Mouse (Mus musculus) left cerebral cortex, postnatal 4 days (tissue): Measurements from ENCODE around the gene Fbxl4. TPM values are rescaled to one million over a fixed set of nuclear protein-coding genes. Genes with fewer than 3 reads are reported as not detected.
A peak's percentile ranks its signal among the peaks of the same experiment; 100 is the strongest.
"Not testable (repeated sequence)": the region's sequence is repeated elsewhere in the genome, so short reads cannot be mapped to it uniquely, and the experiment has no call there.

Experiments used
- DNase-seq: peaks from one replicate; pipeline ENCODE4 v3.0.0-alpha.2; 2022
- intact Hi-C: fragments of 180-260 bp; cut with DNase I; formaldehyde crosslinking; loops from one replicate; pipeline ENCODE4 v1.15.1; 2025
- total RNA-seq, 2 experiments: library from RNA; stranded (reverse); gene quantifications; 2 replicates each; pipeline ENCODE4 v1.2.3; 2021

Gene Fbxl4
- 10 to 100 TPM; 13.3 to 14.8 TPM for total RNA-seq

DNA sequence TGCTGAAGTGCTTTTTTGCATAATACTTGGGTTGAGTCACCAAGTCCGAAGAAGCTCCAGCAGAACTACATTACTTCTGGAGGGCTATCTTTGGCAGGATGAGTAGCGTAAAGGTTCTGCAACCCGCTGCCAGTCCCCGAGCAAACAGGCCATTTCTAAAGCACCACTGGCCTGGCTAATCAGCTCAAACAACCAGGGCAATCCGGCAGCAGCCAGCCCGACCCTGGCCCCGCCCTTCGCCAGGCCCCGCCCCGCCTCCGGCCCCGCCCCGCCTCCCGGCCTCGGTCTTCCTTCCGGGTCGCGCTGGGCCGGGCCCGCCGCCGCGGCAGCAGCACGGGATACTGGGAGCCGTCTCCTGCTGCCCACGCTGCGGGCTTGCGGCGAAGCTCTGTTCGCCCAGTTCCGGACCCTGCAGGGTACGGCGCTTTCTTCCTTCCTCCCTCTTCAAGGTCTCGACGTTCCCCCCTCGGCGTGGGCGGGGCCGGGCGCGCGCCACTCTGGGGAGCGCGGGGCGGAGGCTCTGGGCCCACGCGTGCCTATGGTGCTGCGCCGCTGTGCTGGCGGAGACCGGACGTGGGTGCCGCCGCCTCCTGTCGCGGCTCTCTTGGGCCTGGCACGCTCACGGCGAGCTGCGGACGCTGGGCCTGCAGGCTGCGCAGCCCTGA is at the start of gene Fbxl4:
Gene Fbxl4, plus strand, starts transcription at position 278 of the 665 bp plus-strand sequence.
- peak; percentile 87 for DNase-seq
- intact Hi-C loops = no loop called here

GRCm38 (mm10) chr4:22314564-22314963 is 42.8 kb upstream of the Fbxl4 start:
- intact Hi-C loops = no loop called here

GRCm38 (mm10) chr4:22342816-22343573 is 14.3 kb upstream of the Fbxl4 start:
- peak; percentile 32 for DNase-seq
- intact Hi-C loops = no loop called here

More at GRCm38 (mm10) chr4:22314564-22314963, 42.8 kb upstream of the Fbxl4 start:
- DNase-seq = no peak

DNA sequence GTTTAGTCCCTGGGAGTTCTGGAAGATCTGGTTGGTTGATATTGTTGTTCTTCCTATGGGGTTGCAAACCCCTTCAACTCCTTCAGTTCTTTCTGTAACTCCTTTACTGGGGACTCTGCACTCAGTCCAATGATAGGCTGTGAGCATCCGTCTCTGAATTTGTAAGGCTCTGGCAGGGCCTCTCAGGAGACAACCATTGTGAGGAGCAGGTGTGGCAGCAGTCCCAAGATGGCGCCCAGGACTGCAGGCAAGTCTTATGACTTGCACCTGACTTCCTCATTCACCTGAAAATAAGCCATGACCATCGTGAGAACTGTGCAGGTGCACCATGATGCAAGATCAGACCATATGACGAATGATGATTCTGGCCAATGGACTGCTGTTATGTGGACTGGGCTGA is 8.3 kb upstream of the Fbxl4 start:
- intact Hi-C loops, DNase-seq: not testable (repeated sequence)

- intact Hi-C loops = no loop called here
- DNase-seq = no peak
Measured at GRCm38 (mm10) chr4:22357931-22358300, 573 bp downstream of the Fbxl4 start.

DNA sequence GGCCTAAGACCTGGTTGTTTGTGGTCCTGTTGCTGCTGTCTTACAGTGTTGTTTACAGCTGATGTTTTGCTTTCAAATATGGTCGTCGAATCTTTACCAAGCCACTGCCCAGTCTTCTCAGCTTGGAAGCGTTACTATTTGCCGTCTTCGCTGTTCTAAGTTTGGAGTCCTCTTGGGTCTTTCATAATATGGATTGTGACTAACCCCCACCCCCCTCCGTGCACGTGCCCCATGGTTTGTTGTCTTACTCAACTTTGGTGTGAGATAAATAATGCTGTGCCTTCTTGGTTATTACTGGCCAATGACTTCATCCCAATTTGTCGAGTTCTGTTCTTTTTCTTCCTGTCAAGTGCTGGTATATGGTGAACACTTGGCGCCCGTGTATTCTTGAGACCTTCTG is 1.1 kb downstream of the Fbxl4 start:
- no peak for DNase-seq
- intact Hi-C loops = no loop called here

DNA sequence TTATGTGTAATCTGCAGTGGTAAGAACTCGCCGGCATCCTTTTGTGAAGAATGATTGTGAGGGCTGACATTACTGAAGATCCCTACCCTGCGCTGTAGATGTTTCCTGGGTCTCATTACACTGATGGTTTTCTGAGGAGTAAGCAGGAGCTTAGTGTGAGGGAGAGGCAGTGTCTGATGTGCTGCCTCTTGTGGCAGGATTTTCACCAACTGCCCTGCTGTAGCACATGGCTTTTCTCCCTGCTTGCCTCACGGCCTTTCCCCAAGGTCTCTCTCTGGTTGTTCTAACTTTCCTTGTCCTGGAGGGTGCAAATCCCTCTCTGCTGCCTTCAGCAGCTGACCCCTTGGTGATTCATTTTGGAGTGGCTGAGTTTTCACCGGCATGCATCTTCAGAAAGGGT is 10.0 kb downstream of the Fbxl4 start:
- intact Hi-C loops = no loop called here
- no peak for DNase-seq

- intact Hi-C loops = no loop called here
- no peak for DNase-seq
Measured at GRCm38 (mm10) chr4:22378516-22378915, 21.2 kb downstream of the Fbxl4 start.

GRCm38 (mm10) chr4:22380646-22381045 is 23.3 kb downstream of the Fbxl4 start:
- intact Hi-C loops = no loop called here
- DNase-seq = no peak

- no peak for DNase-seq
- intact Hi-C loops = no loop called here
Measured at GRCm38 (mm10) chr4:22383528-22384265, 26.4 kb downstream of the Fbxl4 start.

DNA sequence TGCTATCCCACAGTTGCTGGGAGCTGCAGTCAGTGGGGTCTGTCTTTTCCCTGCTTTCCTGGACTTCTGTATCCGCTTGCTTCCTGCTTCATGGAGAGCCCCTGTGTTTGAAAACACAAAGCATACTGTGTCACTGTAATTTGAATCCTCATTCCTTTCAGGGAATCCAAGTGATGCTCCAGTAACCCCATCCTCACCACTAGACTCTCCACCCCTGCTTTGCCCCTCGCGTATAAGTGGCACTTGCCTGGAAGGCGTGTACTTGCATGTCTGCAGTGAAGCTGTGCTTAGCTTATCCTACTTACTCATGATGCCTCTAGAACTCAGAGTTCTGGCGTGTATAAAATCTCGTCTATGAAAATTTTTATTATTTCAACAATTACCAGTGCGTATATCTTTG is 32.7 kb downstream of the Fbxl4 start:
- DNase-seq = no peak
- intact Hi-C loops = no loop called here

- intact Hi-C loops = no loop called here
- no peak for DNase-seq
Measured at GRCm38 (mm10) chr4:22392777-22393473, 35.6 kb downstream of the Fbxl4 start.

GRCm38 (mm10) chr4:22395404-22395803 is 38.1 kb downstream of the Fbxl4 start:
- intact Hi-C loops = no loop called here
- DNase-seq = no peak

DNA sequence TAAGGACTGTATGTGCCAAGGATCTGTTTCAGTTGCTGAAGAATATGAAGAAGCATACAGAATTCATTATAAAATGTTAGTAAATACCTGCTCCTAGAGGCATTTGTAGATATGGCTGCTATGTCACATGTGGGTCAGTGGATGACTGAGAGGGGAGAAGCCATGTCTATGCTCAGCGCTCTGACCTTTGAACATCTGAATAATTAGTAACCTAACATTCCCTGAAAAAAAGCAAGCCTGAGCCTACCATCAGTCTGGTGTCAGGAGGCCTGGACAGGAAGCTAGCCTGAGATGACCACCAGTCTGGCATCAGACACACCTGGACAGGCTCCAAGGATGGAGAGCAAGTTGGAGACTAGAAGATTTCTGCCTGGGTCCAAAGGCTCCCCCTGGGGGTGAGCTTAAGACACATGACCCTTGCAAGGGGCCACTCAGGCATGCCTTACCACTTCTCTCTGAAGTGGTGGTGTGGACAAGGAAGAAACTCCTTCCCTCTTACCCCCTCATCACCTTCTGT is 39.2 kb downstream of the Fbxl4 start:
- no peak for DNase-seq
- intact Hi-C loops = no loop called here

DNA sequence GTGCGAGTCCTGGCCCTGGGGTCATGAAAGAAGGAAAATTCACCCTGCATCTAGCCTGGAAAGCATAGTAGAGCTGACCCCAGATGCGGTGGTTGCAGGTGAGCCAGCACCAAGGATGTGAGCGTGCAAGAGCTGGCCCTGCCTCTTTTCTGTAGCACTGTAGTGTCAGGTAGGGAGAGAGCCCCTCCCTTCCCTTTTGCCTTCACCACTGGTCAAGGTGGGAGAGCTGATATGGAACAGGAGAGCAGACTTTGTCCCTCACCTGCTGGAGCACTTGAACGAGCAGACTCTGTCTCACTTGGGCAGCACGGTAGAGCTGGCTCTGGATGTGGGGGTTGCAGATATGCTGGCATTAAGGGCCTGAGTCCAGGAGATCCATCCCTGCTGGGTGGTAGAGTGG is 39.7 kb downstream of the Fbxl4 start:
- no peak for DNase-seq
- intact Hi-C loops = no loop called here

DNA sequence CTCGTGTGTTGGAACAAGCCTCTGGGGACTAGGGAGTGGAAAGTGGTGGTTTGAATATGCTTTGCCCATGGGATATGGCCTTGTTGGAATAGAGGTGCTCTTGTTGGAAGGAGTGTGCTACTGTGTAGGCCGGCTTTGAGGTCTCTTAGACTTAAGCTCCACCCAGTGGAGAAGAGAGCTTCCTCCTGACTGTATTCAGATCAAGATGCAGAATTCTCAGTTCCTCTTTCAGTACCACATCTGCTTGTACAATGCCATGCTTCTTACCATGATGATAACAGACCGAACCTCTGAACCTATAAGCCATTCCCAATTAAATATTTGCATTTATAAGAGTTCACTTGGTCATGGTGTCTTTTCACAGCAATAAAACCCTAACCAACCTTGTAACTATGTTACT is 44.7 kb downstream of the Fbxl4 start:
- intact Hi-C loops = no loop called here
- DNase-seq = no peak

GRCm38 (mm10) chr4:22402930-22403329 is 45.6 kb downstream of the Fbxl4 start:
- intact Hi-C loops = no loop called here
- DNase-seq = no peak

- DNase-seq = no peak
- intact Hi-C loops = no loop called here
Measured at GRCm38 (mm10) chr4:22420627-22421026, 63.3 kb downstream of the Fbxl4 start.

- intact Hi-C loops = no loop called here
- DNase-seq = no peak
Measured at GRCm38 (mm10) chr4:22422400-22422799, 65.1 kb downstream of the Fbxl4 start.

DNA sequence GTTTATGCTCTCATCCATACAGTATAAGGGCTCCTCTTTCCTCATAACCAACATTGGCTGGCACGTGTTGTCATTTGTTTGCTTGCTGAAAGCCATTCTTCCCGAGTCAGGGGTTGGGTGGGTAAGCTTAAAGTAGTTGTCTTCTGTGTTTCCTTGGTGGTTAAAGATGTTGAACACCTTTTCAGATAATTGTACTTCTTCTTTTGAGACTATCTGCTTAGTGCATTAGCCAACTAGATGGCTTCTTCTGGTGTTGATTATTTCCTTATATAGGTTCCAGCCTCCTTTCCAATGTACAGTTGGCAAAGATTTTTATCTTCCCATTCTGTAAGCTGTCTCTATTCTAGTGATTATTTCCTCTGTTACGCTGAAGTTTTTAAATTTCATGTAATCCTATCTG is 70.8 kb downstream of the Fbxl4 start:
- no peak for DNase-seq
- intact Hi-C loops = no loop called here

GRCm38 (mm10) chr4:22469575-22469974 is 112.2 kb downstream of the Fbxl4 start:
- intact Hi-C loops = no loop called here
- DNase-seq = no peak
